Mouse (Mus musculus) heart, postnatal 0 days (tissue): ENCODE results near the gene Nras.

Experiments
- CTCF ChIP-seq: IDR thresholded peaks from 2 replicates; pipeline ENCODE4 v1.5.1; 2016; ENCODE audit warnings: antibody characterized with exemption, control low read depth, low read depth
- EP300 ChIP-seq: IDR thresholded peaks from 2 replicates; pipeline ENCODE4 v1.6.1; 2016; ENCODE audit warnings: antibody characterized with exemption, low read depth

- TF ChIP-seq CTCF (peak; percentile 22; the same call in 1 of the 2 replicates), EP300 (no peak)
These were observed 43.1 kb downstream of the Nras start for GRCm38 (mm10) chr3:103101194-103101593.
